Mouse (Mus musculus): ENCODE data around the gene Olfr378. TPM values are rescaled to one million over a fixed set of nuclear protein-coding genes. Genes with fewer than 3 reads are reported as not detected.

Gene Olfr378
- not detected for total RNA-seq (2021)

DNA sequence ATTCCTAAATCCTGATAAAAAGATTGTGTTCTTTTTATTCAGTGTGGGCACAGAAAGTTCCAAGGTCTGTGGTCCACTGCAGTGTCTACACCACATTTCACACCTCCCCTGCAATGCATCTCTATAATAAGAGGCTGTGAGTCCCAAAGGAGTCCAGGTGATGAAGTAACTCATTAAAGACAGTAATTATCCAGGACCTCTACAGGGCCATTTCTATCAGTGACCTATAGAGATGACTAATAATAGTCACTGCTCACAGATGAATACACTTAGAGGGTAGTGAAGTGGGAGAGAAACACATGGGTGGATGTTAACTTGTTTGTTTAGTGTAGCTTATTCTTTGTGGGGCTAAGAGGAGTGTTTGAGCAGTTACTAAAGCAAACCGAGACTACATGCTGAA is at the start of gene Olfr378:
Gene Olfr378 (minus strand): TSS at position 101 of the 400 bp plus-strand sequence.
- no peak for DNase-seq (ENCODE audit: extremely low spot score in 1 of 2, low spot score in 2 of 2)
- intact Hi-C loops (cut with DNase I) = no loop called here

DNA sequence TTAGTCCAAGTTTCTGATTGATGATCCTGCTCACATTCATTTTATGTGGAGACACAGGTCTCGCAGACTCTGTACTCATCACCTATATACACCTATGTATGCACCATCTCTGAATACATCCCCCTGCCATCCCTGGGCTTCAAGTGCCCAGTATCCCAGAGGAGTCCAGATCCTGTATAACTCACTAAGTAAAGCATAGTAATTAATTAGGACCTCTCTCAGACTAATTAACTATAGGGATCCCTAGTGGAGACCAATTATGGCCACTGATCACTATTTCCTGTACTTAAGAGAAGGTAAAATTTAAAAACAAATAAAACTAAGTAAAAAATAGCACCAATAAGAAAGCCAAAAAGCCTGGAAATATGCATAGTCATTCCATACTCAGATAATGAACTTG is 29.1 kb upstream of the Olfr378 start, which contains the start of gene Olfr380:
Gene Olfr380 (minus strand): TSS at position 101 of the 400 bp plus-strand sequence.
- no peak for DNase-seq (ENCODE audit: extremely low spot score in 1 of 2, low spot score in 2 of 2)
- intact Hi-C loops (cut with DNase I) = no loop called here

DNA sequence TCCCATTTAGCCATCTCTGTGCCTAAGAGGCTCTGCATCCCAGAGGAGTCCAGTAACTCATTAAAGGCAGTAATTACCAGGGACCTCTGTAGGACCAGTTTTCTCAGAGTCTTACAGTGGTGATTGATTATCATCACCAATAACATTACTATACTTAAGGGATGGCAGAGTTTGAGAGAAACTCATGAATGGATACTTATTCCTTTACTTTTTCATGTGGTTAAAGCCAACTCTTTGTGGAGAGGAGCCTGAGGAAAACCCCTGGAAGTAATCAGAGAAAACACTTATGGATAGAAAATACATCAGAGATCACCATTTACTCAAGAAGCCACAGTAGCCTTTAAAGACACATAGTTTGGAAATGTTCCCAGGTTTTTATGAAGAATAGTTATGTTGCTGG is 28.8 kb downstream of the Olfr378 start, which contains the start of gene Olfr1:
Gene Olfr1 (minus strand): TSS at position 101 of the 400 bp plus-strand sequence.
- intact Hi-C loops (cut with DNase I) = no loop called here

DNA sequence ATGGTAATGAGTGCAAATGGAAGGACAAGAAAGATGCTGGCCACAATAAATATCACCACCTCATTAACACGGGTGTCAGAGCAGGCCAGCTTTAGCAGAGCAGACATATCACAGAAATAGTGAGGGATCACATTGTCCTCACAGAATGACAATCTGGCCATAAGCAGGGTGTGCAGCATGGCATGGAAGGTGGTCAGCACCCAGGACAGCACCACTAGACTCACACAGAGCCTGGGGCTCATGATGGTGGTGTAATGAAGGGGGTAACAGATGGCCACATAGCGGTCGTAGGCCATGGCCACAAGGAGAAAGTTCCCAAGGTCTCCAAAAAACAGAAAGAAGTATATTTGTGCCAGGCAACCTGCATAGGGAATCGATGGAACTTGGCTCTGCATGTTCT is 32.9 kb downstream of the Olfr378 start:
- intact Hi-C loops (cut with DNase I) = no loop called here
- DNase-seq (ENCODE audit: extremely low spot score in 1 of 2, low spot score in 2 of 2) = no peak

More for the DNA sequence above, 28.8 kb downstream of the Olfr378 start, which contains the start of gene Olfr1:
- no peak for DNase-seq (ENCODE audit: extremely low spot score in 1 of 2, low spot score in 2 of 2)

Other genes starting within 250 kb of the Olfr378 start
- 10 to 100 TPM; 17.6 to 18.2 TPM for gene Ctns, start 229.4 kb downstream of the Olfr378 start, total RNA-seq (2021)
- gene Shpk, start 229.0 kb downstream of the Olfr378 start, total RNA-seq (2021) = 1 to 10 TPM; 2.1 to 3.0 TPM
- gene Trpv1, start 194.2 kb downstream of the Olfr378 start, total RNA-seq (2021) = under 1 TPM; 0.32 to 0.43 TPM
- under 1 TPM; 0.73 to 0.79 TPM for gene Trpv3, start 161.1 kb downstream of the Olfr378 start, total RNA-seq (2021)
- gene Aspa, start 98.9 kb downstream of the Olfr378 start, total RNA-seq (2021) = 1 to 10 TPM; 3.3 to 4.2 TPM
- not detected for gene Gm49340, start 98.7 kb downstream of the Olfr378 start, total RNA-seq (2021)
- gene Spata22, start 98.7 kb downstream of the Olfr378 start, total RNA-seq (2021) = under 1 TPM in 1 of 2 experiments, not detected in 1; 0.28 TPM
- gene Olfr20, start 77.7 kb downstream of the Olfr378 start, total RNA-seq (2021) = not detected
- not detected for gene Olfr376, start 57.2 kb downstream of the Olfr378 start, total RNA-seq (2021)
- not detected for gene Olfr1, start 28.9 kb downstream of the Olfr378 start, total RNA-seq (2021)
- not detected for gene Olfr380, start 29.0 kb upstream of the Olfr378 start, total RNA-seq (2021)
- not detected for gene Olfr381, start 63.1 kb upstream of the Olfr378 start, total RNA-seq (2021)
- not detected for gene Olfr382, start 88.7 kb upstream of the Olfr378 start, total RNA-seq (2021)
- not detected for gene Olfr385, start 164.5 kb upstream of the Olfr378 start, total RNA-seq (2021)
- not detected for gene Olfr384, start 170.1 kb upstream of the Olfr378 start, total RNA-seq (2021)

Measured in left cerebral cortex, postnatal 10 days (tissue).